Mouse (Mus musculus): Measurements from ENCODE around the gene Myh4. TPM values are rescaled to one million over a fixed set of nuclear protein-coding genes. Genes with fewer than 3 reads are reported as not detected.

The Myh4 gene
- polyA plus RNA-seq (2015; fragmentation: Nextera tagmentation; extraction: Ambion mirVana): 0.17 TPM in 1 of 2 replicates, not detected in the other

GRCm38 (mm10) chr11:67237481-67238079 is at the start of gene Myh4:
Myh4 (plus strand) TSS chr11:67238029.
- Histone ChIP-seq H3K4me2 (no peak within 1 kb of the TSS), H3K27ac (no peak within 1 kb of the TSS), H3K9me3 (replicated peaks) (no peaks in the 10 kb centered on the region), H3K4me3 (replicated peaks) (no peak within 1 kb of the TSS), H3K36me3 (no peaks in the 10 kb centered on the region), H3K4me1 (no peaks in the 10 kb centered on the region), H3K9ac (no peak within 1 kb of the TSS), H3K27me3 (no peaks in the 10 kb centered on the region)
- ATAC-seq (replicated peaks; ENCODE audit: low FRiP score): no peak
- 73% methylated on average over 5 of the region's 5 CpGs for WGBS

GRCm38 (mm10) chr11:67190316-67190715 is 47.5 kb upstream of the Myh4 start:
- H3K36me3 ChIP-seq: no peaks in the 10 kb centered on the region
- no peaks in the 10 kb centered on the region for H3K27me3 ChIP-seq
- H3K9ac ChIP-seq: no peak overlapping the region
- H3K4me1 ChIP-seq: no peaks in the 10 kb centered on the region
- no peak overlapping the region for H3K27ac ChIP-seq
- no peak overlapping the region for H3K4me3 ChIP-seq (replicated peaks)
- no peaks in the 10 kb centered on the region for H3K9me3 ChIP-seq (replicated peaks)
- no peak for ATAC-seq (replicated peaks; ENCODE audit: low FRiP score)
- no peak overlapping the region for H3K4me2 ChIP-seq
- WGBS: 76% methylated on average over 10 of the region's 10 CpGs

GRCm38 (mm10) chr11:67190814-67191213 is 47.0 kb upstream of the Myh4 start:
- Histone ChIP-seq H3K4me1 (no peaks in the 10 kb centered on the region), H3K27me3 (no peaks in the 10 kb centered on the region), H3K36me3 (no peaks in the 10 kb centered on the region), H3K4me3 (replicated peaks) (no peak overlapping the region), H3K27ac (no peak overlapping the region), H3K4me2 (no peak overlapping the region), H3K9me3 (replicated peaks) (no peaks in the 10 kb centered on the region), H3K9ac (no peak overlapping the region)
- no peak for ATAC-seq (replicated peaks; ENCODE audit: low FRiP score)
- WGBS: 87% methylated on average over 2 of the region's 2 CpGs

GRCm38 (mm10) chr11:67191496-67191895 is 46.3 kb upstream of the Myh4 start:
- Histone ChIP-seq H3K9ac (no peak overlapping the region), H3K27me3 (no peaks in the 10 kb centered on the region), H3K27ac (no peak overlapping the region), H3K9me3 (replicated peaks) (no peaks in the 10 kb centered on the region), H3K36me3 (no peaks in the 10 kb centered on the region), H3K4me2 (no peak overlapping the region), H3K4me1 (no peaks in the 10 kb centered on the region), H3K4me3 (replicated peaks) (no peak overlapping the region)
- no peak for ATAC-seq (replicated peaks; ENCODE audit: low FRiP score)
- 89% methylated on average over 14 of the region's 14 CpGs for WGBS

- no peak overlapping the region for H3K9ac ChIP-seq
- H3K36me3 ChIP-seq: no peaks in the 10 kb centered on the region
- no peak overlapping the region for H3K27ac ChIP-seq
- H3K27me3 ChIP-seq: no peaks in the 10 kb centered on the region
- no peak overlapping the region for H3K4me3 ChIP-seq (replicated peaks)
- no peak for ATAC-seq (replicated peaks; ENCODE audit: low FRiP score)
- no peaks in the 10 kb centered on the region for H3K4me1 ChIP-seq
- H3K9me3 ChIP-seq (replicated peaks): no peaks in the 10 kb centered on the region
- no peak overlapping the region for H3K4me2 ChIP-seq
- WGBS: 56% methylated on average over 1 of the region's 1 CpGs
Measured at GRCm38 (mm10) chr11:67199321-67199720, 38.5 kb upstream of the Myh4 start.

- Histone ChIP-seq H3K9ac (no peak within 1 kb of the TSS), H3K36me3 (no peaks in the 10 kb centered on the region), H3K4me3 (replicated peaks) (no peak within 1 kb of the TSS), H3K27me3 (no peaks in the 10 kb centered on the region), H3K9me3 (replicated peaks) (no peaks in the 10 kb centered on the region), H3K4me1 (no peaks in the 10 kb centered on the region), H3K4me2 (no peak within 1 kb of the TSS), H3K27ac (no peak within 1 kb of the TSS)
- 74% methylated on average over 4 of the region's 4 CpGs for WGBS
- no peak for ATAC-seq (replicated peaks; ENCODE audit: low FRiP score)
Measured at GRCm38 (mm10) chr11:67199752-67200151, 38.1 kb upstream of the Myh4 start, which contains the start of gene Myh1. Myh1 (plus strand) TSS chr11:67200052.

- Histone ChIP-seq H3K36me3 (no peaks in the 10 kb centered on the region), H3K9me3 (replicated peaks) (no peaks in the 10 kb centered on the region), H3K4me1 (no peaks in the 10 kb centered on the region), H3K4me2 (no peak overlapping the region), H3K27ac (no peak overlapping the region), H3K27me3 (no peaks in the 10 kb centered on the region), H3K4me3 (replicated peaks) (no peak overlapping the region), H3K9ac (no peak overlapping the region)
- no peak for ATAC-seq (replicated peaks; ENCODE audit: low FRiP score)
- WGBS: 77% methylated on average over 3 of the region's 3 CpGs
Measured at GRCm38 (mm10) chr11:67204766-67205165, 33.1 kb upstream of the Myh4 start.

- Histone ChIP-seq H3K36me3 (no peaks in the 10 kb centered on the region), H3K4me3 (replicated peaks) (no peak overlapping the region), H3K9ac (no peak overlapping the region), H3K9me3 (replicated peaks) (no peaks in the 10 kb centered on the region), H3K4me2 (no peak overlapping the region), H3K27me3 (no peaks in the 10 kb centered on the region), H3K4me1 (no peaks in the 10 kb centered on the region), H3K27ac (no peak overlapping the region)
- ATAC-seq (replicated peaks; ENCODE audit: low FRiP score): no peak
- 93% methylated on average over 8 of the region's 8 CpGs for WGBS
Measured at GRCm38 (mm10) chr11:67221803-67222202, 16.0 kb upstream of the Myh4 start.

GRCm38 (mm10) chr11:67224466-67224865 is 13.4 kb upstream of the Myh4 start:
- Histone ChIP-seq H3K36me3 (no peaks in the 10 kb centered on the region), H3K9me3 (replicated peaks) (no peaks in the 10 kb centered on the region), H3K27ac (no peak overlapping the region), H3K9ac (no peak overlapping the region), H3K4me3 (replicated peaks) (no peak overlapping the region), H3K27me3 (no peaks in the 10 kb centered on the region), H3K4me1 (no peaks in the 10 kb centered on the region), H3K4me2 (no peak overlapping the region)
- WGBS: 74% methylated on average over 3 of the region's 3 CpGs
- no peak for ATAC-seq (replicated peaks; ENCODE audit: low FRiP score)

GRCm38 (mm10) chr11:67228731-67229130 is 9.1 kb upstream of the Myh4 start:
- H3K27me3 ChIP-seq: no peaks in the 10 kb centered on the region
- no peaks in the 10 kb centered on the region for H3K4me1 ChIP-seq
- H3K4me3 ChIP-seq (replicated peaks): no peak overlapping the region
- H3K9ac ChIP-seq: no peak overlapping the region
- no peak overlapping the region for H3K27ac ChIP-seq
- ATAC-seq (replicated peaks; ENCODE audit: low FRiP score): no peak
- WGBS: 75% methylated on average over 3 of the region's 3 CpGs
- H3K36me3 ChIP-seq: no peaks in the 10 kb centered on the region
- no peak overlapping the region for H3K4me2 ChIP-seq
- no peaks in the 10 kb centered on the region for H3K9me3 ChIP-seq (replicated peaks)

- 68% methylated on average over 5 of the region's 5 CpGs for WGBS
Measured at GRCm38 (mm10) chr11:67229166-67229565, 8.7 kb upstream of the Myh4 start.

GRCm38 (mm10) chr11:67229946-67230345 is 7.9 kb upstream of the Myh4 start:
- Histone ChIP-seq H3K9me3 (replicated peaks) (no peaks in the 10 kb centered on the region), H3K36me3 (no peaks in the 10 kb centered on the region), H3K4me3 (replicated peaks) (no peak overlapping the region), H3K27ac (no peak overlapping the region), H3K9ac (no peak overlapping the region), H3K4me1 (no peaks in the 10 kb centered on the region), H3K27me3 (no peaks in the 10 kb centered on the region), H3K4me2 (no peak overlapping the region)
- 87% methylated on average over 2 of the region's 2 CpGs for WGBS
- no peak for ATAC-seq (replicated peaks; ENCODE audit: low FRiP score)

More at GRCm38 (mm10) chr11:67229166-67229565, 8.7 kb upstream of the Myh4 start:
- H3K4me1 ChIP-seq: no peaks in the 10 kb centered on the region
- H3K36me3 ChIP-seq: no peaks in the 10 kb centered on the region
- H3K9ac ChIP-seq: no peak overlapping the region
- H3K27ac ChIP-seq: no peak overlapping the region
- no peaks in the 10 kb centered on the region for H3K27me3 ChIP-seq
- no peak overlapping the region for H3K4me3 ChIP-seq (replicated peaks)
- no peak for ATAC-seq (replicated peaks; ENCODE audit: low FRiP score)
- H3K4me2 ChIP-seq: no peak overlapping the region
- H3K9me3 ChIP-seq (replicated peaks): no peaks in the 10 kb centered on the region
